Mouse (Mus musculus): ENCODE data around the gene Cep104. TPM values are rescaled to one million over a fixed set of nuclear protein-coding genes. Genes with fewer than 3 reads are reported as not detected.
A peak's percentile ranks its signal among the peaks of the same experiment; 100 is the strongest.

Gene Cep104
- polyA plus RNA-seq, 1 experiment: 43.4 TPM

DNA sequence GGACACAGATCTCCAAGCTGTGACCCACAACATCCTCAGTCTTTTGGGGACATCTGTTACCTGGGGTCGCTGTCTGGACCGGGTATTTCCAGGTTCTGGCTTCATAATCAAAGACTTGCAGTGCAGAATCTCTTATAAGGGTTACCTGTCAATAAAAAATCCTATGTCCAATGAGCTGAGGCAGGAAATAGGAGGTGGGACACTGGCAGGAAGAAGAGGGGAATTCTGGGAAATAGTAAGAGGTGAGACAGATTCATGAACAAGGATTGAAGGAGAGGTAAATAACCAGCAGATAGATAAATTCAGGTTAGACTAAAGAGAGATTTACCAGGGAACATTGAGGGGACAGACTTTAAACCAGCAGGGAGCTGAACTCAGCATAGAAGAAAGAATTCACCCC is 24.6 kb upstream of the Cep104 start:
- H3K4me1 ChIP-seq (ENCODE audit: control insufficient read depth, insufficient read depth, low read length): peaks cover 2% of the 10 kb centered on the region

DNA sequence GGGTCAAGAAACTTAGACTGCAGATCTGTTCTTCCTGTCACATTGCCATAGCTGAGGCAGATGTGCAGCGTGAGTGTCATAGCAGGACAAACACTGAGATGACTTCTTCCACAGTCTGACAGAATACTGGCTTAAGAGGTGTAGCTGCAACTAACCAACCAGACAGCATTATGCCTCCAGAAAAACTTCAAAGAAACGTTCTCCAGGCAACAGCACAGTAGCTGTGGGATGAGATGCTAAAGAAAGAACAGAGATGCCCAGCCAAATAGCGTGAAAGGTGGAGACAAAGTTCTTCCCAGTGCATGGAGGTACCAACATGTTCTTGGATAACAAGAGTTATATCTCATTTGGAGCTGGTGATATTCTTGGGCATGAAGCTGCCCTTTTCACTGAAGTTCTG is 23.8 kb upstream of the Cep104 start:
- Histone ChIP-seq H3K36me3 (ENCODE audit: control insufficient read depth, insufficient read depth, low read length) (no peaks in the 10 kb centered on the region), H3K27ac (ENCODE audit: control insufficient read depth, insufficient read depth, low read depth, low read length) (no peak overlapping the region), H3K4me3 (ENCODE audit: control insufficient read depth, low read depth, low read length) (no peak overlapping the region), H3K27me3 (ENCODE audit: control insufficient read depth, insufficient read depth, low read length) (no peaks in the 10 kb centered on the region), H3K4me1 (ENCODE audit: control insufficient read depth, insufficient read depth, low read length) (peaks cover 2% of the 10 kb centered on the region)
- TF ChIP-seq CTCF (IDR thresholded peaks at IDR 0.05; ENCODE audit: control insufficient read depth, insufficient read depth, insufficient replicate concordance, low read depth, low read length): no peak
- TF ChIP-seq POLR2A (IDR thresholded peaks at IDR 0.05; ENCODE audit: control insufficient read depth, low read depth, low read length): no peak

More for the DNA sequence above, 24.6 kb upstream of the Cep104 start:
- TF ChIP-seq CTCF (IDR thresholded peaks at IDR 0.05; ENCODE audit: control insufficient read depth, insufficient read depth, insufficient replicate concordance, low read depth, low read length) (no peak), POLR2A (IDR thresholded peaks at IDR 0.05; ENCODE audit: control insufficient read depth, low read depth, low read length) (no peak)
- no peaks in the 10 kb centered on the region for H3K27me3 ChIP-seq (ENCODE audit: control insufficient read depth, insufficient read depth, low read length)
- peak overlapping the region; percentile 51 for H3K4me3 ChIP-seq (ENCODE audit: control insufficient read depth, low read depth, low read length)
- H3K27ac ChIP-seq (ENCODE audit: control insufficient read depth, insufficient read depth, low read depth, low read length): no peak overlapping the region
- no peaks in the 10 kb centered on the region for H3K36me3 ChIP-seq (ENCODE audit: control insufficient read depth, insufficient read depth, low read length)

- no peak for TF ChIP-seq CTCF (IDR thresholded peaks at IDR 0.05; ENCODE audit: control insufficient read depth, insufficient read depth, insufficient replicate concordance, low read depth, low read length)
- no peak for TF ChIP-seq POLR2A (IDR thresholded peaks at IDR 0.05; ENCODE audit: control insufficient read depth, low read depth, low read length)
- H3K4me1 ChIP-seq (ENCODE audit: control insufficient read depth, insufficient read depth, low read length): peaks cover 2% of the 10 kb centered on the region
- no peaks in the 10 kb centered on the region for H3K27me3 ChIP-seq (ENCODE audit: control insufficient read depth, insufficient read depth, low read length)
- no peaks in the 10 kb centered on the region for H3K36me3 ChIP-seq (ENCODE audit: control insufficient read depth, insufficient read depth, low read length)
- no peak overlapping the region for H3K4me3 ChIP-seq (ENCODE audit: control insufficient read depth, low read depth, low read length)
- H3K27ac ChIP-seq (ENCODE audit: control insufficient read depth, insufficient read depth, low read depth, low read length): no peak overlapping the region
Measured at GRCm38 (mm10) chr4:153951692-153952091, 23.3 kb upstream of the Cep104 start.

DNA sequence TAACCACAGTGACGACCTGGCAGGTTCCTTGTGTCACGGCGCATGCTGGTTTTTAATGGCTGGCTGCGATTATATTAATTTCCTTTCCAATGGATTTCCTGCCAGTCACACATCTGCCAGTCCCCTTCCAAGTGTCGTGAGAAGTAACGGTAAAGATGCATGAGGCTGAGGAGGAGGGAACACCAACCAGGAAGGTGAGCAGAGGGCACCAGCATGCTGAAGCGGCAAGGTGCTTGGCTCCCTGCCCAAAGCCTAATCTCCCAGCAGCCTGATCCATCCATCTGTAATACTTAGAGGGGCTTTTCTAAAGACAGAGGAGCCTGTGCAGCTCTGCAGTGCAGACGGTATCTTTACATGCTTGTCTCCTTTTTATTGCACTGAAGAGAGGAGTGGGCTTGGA is 19.3 kb upstream of the Cep104 start:
- Histone ChIP-seq H3K27ac (ENCODE audit: control insufficient read depth, insufficient read depth, low read depth, low read length) (no peak overlapping the region), H3K36me3 (ENCODE audit: control insufficient read depth, insufficient read depth, low read length) (no peaks in the 10 kb centered on the region), H3K27me3 (ENCODE audit: control insufficient read depth, insufficient read depth, low read length) (no peaks in the 10 kb centered on the region), H3K4me3 (ENCODE audit: control insufficient read depth, low read depth, low read length) (peak overlapping the region; percentile 51), H3K4me1 (ENCODE audit: control insufficient read depth, insufficient read depth, low read length) (peaks cover 5% of the 10 kb centered on the region)
- TF ChIP-seq CTCF (IDR thresholded peaks at IDR 0.05; ENCODE audit: control insufficient read depth, insufficient read depth, insufficient replicate concordance, low read depth, low read length) (no peak), POLR2A (IDR thresholded peaks at IDR 0.05; ENCODE audit: control insufficient read depth, low read depth, low read length) (no peak)

DNA sequence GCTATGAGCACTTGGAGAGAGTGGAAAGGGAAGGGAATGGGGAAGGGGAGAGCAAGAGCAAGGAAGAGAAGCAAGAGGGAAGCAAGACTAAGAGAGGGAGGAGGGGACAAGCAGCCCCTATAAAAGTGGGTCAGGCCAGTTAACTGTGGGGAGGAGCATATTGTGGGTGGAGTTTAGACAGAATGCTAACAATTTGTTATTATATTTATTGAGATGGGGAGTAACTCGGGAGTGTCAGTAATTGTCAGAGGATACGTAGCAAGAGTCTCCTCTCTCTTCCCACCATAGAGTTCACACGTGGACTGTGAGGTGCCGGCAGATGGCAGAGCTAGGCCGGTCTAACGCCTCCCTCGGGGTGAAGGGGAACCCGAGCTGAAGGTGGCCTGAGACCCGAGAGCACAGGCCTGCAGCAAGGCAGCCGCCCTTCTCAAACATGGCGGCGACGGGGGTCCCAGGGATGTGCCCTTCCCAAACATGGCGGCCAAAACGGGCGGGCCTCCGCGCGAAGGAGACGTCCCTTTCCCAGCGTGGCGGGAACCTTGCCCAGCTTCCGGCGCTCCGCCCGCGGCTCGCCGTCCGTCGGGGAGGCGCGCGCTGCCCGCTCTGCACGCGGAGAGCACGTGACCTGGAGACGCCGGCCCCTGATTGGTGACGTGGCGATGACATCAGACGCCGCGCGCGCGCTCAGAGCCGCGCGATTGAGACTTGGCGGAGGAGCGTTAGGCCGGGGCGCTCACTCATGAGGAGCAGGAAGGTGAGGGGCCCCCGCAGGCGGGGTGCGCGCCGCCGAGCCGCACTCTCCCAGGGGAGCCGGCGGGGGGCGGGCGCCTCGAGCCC is 18.2 kb upstream of the Cep104 start, which contains the start of gene A430005L14Rik:
Gene A430005L14Rik (plus strand): TSS at position 669 of the 837 bp plus-strand sequence.
- H3K4me3 ChIP-seq (ENCODE audit: control insufficient read depth, low read depth, low read length): peak within 1 kb of the TSS; percentile 99
- H3K27me3 ChIP-seq (ENCODE audit: control insufficient read depth, insufficient read depth, low read length): no peaks in the 10 kb centered on the region
- H3K4me1 ChIP-seq (ENCODE audit: control insufficient read depth, insufficient read depth, low read length): peaks cover 5% of the 10 kb centered on the region
- H3K36me3 ChIP-seq (ENCODE audit: control insufficient read depth, insufficient read depth, low read length): no peaks in the 10 kb centered on the region
- peak within 1 kb of the TSS; percentile 92 for H3K27ac ChIP-seq (ENCODE audit: control insufficient read depth, insufficient read depth, low read depth, low read length)
- TF ChIP-seq CTCF (IDR thresholded peaks at IDR 0.05; ENCODE audit: control insufficient read depth, insufficient read depth, insufficient replicate concordance, low read depth, low read length) (no peak), POLR2A (IDR thresholded peaks at IDR 0.05; ENCODE audit: control insufficient read depth, low read depth, low read length) (peak; percentile 68)

DNA sequence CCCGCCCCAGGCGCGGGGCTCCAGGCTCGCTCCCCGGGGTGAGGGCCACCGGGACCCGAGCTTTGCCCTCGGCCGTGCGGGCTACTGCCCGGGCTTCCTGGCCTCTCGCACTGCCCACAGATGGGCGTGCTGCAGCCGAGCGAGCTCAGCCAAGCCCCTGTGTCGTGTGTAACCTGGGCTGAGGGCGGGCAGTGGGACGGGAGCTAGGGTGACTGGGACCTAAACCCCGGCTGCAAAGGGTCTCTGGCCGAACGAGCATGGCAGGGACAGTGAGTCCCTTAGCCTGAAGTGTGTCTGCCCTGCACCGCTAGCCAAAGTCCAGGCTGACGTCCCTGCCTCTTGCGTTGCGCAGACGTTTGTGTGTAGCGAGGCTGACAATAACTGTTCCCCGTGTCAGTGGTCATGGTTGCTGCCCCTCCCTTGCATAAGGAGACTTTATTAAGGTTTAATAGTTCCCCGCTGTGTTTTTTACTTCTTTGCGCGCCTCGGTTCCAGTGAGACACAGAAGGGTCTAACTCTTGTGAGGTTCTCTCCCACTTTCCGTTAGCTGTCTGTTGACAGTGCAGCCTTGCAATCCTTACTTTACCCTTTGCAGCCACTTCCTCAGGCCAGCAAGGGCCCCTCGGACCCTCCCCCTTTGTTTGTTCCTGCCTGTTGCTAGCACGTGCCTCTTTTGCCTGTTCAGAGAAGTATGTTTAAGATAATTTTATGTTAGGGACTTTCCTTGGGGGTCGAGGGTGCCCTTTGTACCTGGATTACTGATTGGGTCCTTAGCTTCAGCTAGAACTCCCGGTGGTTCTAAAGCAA is 17.3 kb upstream of the Cep104 start:
- no peak for TF ChIP-seq CTCF (IDR thresholded peaks at IDR 0.05; ENCODE audit: control insufficient read depth, insufficient read depth, insufficient replicate concordance, low read depth, low read length)
- peak; percentile 37; the same call in 1 of the 2 replicates for TF ChIP-seq POLR2A (IDR thresholded peaks at IDR 0.05; ENCODE audit: control insufficient read depth, low read depth, low read length)
- H3K27ac ChIP-seq (ENCODE audit: control insufficient read depth, insufficient read depth, low read depth, low read length): peak overlapping the region; percentile 92
- peak overlapping the region; percentile 99 for H3K4me3 ChIP-seq (ENCODE audit: control insufficient read depth, low read depth, low read length)
- no peaks in the 10 kb centered on the region for H3K27me3 ChIP-seq (ENCODE audit: control insufficient read depth, insufficient read depth, low read length)
- H3K36me3 ChIP-seq (ENCODE audit: control insufficient read depth, insufficient read depth, low read length): no peaks in the 10 kb centered on the region
- peaks cover 5% of the 10 kb centered on the region for H3K4me1 ChIP-seq (ENCODE audit: control insufficient read depth, insufficient read depth, low read length)

- Histone ChIP-seq H3K36me3 (ENCODE audit: control insufficient read depth, insufficient read depth, low read length) (no peaks in the 10 kb centered on the region), H3K27ac (ENCODE audit: control insufficient read depth, insufficient read depth, low read depth, low read length) (no peak overlapping the region), H3K27me3 (ENCODE audit: control insufficient read depth, insufficient read depth, low read length) (no peaks in the 10 kb centered on the region), H3K4me3 (ENCODE audit: control insufficient read depth, low read depth, low read length) (no peak overlapping the region), H3K4me1 (ENCODE audit: control insufficient read depth, insufficient read depth, low read length) (peaks cover 5% of the 10 kb centered on the region)
- no peak for TF ChIP-seq CTCF (IDR thresholded peaks at IDR 0.05; ENCODE audit: control insufficient read depth, insufficient read depth, insufficient replicate concordance, low read depth, low read length)
- no peak for TF ChIP-seq POLR2A (IDR thresholded peaks at IDR 0.05; ENCODE audit: control insufficient read depth, low read depth, low read length)
Measured at GRCm38 (mm10) chr4:153962631-153963030, 12.4 kb upstream of the Cep104 start.

Data from testis, adult 2 months (tissue).